Mouse (Mus musculus): ENCODE measurements around the gene Gm4737. TPM values are rescaled to one million over a fixed set of nuclear protein-coding genes. Genes with fewer than 3 reads are reported as not detected.
"Not testable (repeated sequence)": the region's sequence is repeated elsewhere in the genome, so short reads cannot be mapped to it uniquely, and the experiment has no call there.

Gene Gm4737
- 2.0 and 2.3 TPM in 2 replicates for polyA plus RNA-seq (2014; fragmentation: Nextera tagmentation; extraction: Ambion mirVana)

DNA sequence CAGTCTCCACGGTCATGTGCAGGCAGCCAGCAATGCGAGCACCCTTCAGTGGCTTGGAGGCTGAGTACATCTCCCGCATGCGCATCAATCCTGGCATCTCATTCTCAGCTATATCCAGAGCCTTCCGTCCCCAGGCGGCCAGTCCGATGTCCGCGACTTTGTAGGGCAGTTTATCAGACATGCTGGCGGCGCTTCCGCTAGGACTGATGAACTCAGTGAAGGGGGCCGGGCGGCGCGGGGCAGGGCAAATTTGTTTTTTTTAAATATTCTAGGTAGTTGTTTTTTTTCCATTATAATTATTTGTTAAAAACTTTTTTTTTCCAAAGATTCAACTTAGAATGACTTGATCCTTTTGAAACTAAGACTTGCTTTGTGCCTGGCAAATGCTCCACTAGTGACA is at the start of gene Gm4737:
TSS of gene Gm4737 (minus strand) at position 246 of the 400 bp plus-strand sequence.
- H3K9ac ChIP-seq (ENCODE audit: low read length); H3K36me3 ChIP-seq (ENCODE audit: control insufficient read depth, insufficient read depth, low read length); H3K4me3 ChIP-seq (ENCODE audit: control insufficient read depth in 1 of 2, insufficient read depth in 1 of 2, low read depth in 1 of 2, low read length in 2 of 2); H3K27ac ChIP-seq (replicated peaks in 1 of 2; ENCODE audit: control insufficient read depth in 1 of 2, insufficient read depth in 1 of 2, low read depth in 2 of 2, low read length in 2 of 2); H3K27me3 ChIP-seq (ENCODE audit: control insufficient read depth, insufficient read depth, low read length); ATAC-seq (ENCODE audit: insufficient number of reproducible peaks, insufficient read depth, low FRiP score, low read depth); H3K9me3 ChIP-seq (ENCODE audit: control insufficient read depth, low read length); H3K4me1 ChIP-seq (ENCODE audit: control insufficient read depth in 2 of 2, insufficient read depth in 2 of 2, low read length in 2 of 2); H3K4me2 ChIP-seq (ENCODE audit: low read length): not testable (repeated sequence)
- WGBS, result 93% methylated on average over 8 of the region's 16 CpGs

DNA sequence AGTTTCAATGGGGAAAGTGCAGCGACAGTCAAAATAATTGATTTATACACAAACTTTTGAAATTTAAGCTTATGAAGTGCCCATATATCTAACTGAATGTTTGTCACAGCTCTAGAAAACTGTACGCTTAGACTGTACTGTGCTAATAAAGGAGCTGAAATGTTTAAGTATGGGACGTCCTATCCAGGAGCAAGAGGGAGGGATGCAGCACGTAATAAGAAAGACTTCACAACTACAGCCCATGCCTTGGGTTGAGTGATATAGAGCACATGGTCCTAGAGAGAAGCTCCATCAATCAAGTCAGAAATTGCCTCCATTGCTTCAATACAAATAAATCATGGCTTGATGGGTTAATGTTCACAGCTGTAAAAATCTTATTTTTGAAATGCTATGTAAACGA is 40.9 kb upstream of the Gm4737 start:
- no peaks in the 10 kb centered on the region for H3K9me3 ChIP-seq (ENCODE audit: control insufficient read depth, low read length)
- no peaks in the 10 kb centered on the region for H3K36me3 ChIP-seq (ENCODE audit: control insufficient read depth, insufficient read depth, low read length)
- no peak overlapping the region for H3K4me3 ChIP-seq (ENCODE audit: control insufficient read depth in 1 of 2, insufficient read depth in 1 of 2, low read depth in 1 of 2, low read length in 2 of 2)
- WGBS, result 88% methylated on average over 5 of the region's 5 CpGs
- no peak overlapping the region for H3K9ac ChIP-seq (ENCODE audit: low read length)
- H3K27ac ChIP-seq (replicated peaks in 1 of 2; ENCODE audit: control insufficient read depth in 1 of 2, insufficient read depth in 1 of 2, low read depth in 2 of 2, low read length in 2 of 2), result no peak overlapping the region
- no peaks in the 10 kb centered on the region for H3K27me3 ChIP-seq (ENCODE audit: control insufficient read depth, insufficient read depth, low read length)
- no peaks in the 10 kb centered on the region for H3K4me1 ChIP-seq (ENCODE audit: control insufficient read depth in 2 of 2, insufficient read depth in 2 of 2, low read length in 2 of 2)
- ATAC-seq (ENCODE audit: insufficient number of reproducible peaks, insufficient read depth, low FRiP score, low read depth), result no peak
- no peak overlapping the region for H3K4me2 ChIP-seq (ENCODE audit: low read length)

DNA sequence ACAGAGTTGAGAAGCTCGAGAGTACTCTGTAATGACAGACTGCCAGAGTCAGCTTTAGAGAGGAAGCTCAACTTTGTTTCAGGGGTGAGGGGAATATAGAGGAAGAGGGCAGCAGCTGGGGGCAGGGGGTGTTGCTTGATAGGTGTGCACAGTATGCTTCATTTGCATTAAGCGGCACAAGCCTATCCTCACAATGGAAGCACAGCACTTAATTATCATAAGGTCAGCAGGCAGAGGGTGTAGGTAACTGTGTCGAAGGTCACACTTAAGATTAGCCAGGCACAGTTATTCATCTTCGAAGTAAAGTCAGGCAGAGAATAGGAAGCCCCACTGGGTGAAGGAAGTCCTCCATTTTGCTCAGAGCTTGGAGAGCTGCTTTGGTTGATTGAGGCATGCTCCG is 28.2 kb upstream of the Gm4737 start:
- H3K4me2 ChIP-seq (ENCODE audit: low read length), result no peak overlapping the region
- no peak overlapping the region for H3K9ac ChIP-seq (ENCODE audit: low read length)
- H3K36me3 ChIP-seq (ENCODE audit: control insufficient read depth, insufficient read depth, low read length), result no peaks in the 10 kb centered on the region
- no peaks in the 10 kb centered on the region for H3K27me3 ChIP-seq (ENCODE audit: control insufficient read depth, insufficient read depth, low read length)
- no peaks in the 10 kb centered on the region for H3K4me1 ChIP-seq (ENCODE audit: control insufficient read depth in 2 of 2, insufficient read depth in 2 of 2, low read length in 2 of 2)
- no peak overlapping the region for H3K4me3 ChIP-seq (ENCODE audit: control insufficient read depth in 1 of 2, insufficient read depth in 1 of 2, low read depth in 1 of 2, low read length in 2 of 2)
- 71% methylated on average over 5 of the region's 5 CpGs for WGBS
- no peak overlapping the region for H3K27ac ChIP-seq (replicated peaks in 1 of 2; ENCODE audit: control insufficient read depth in 1 of 2, insufficient read depth in 1 of 2, low read depth in 2 of 2, low read length in 2 of 2)
- no peak for ATAC-seq (ENCODE audit: insufficient number of reproducible peaks, insufficient read depth, low FRiP score, low read depth)
- H3K9me3 ChIP-seq (ENCODE audit: control insufficient read depth, low read length), result no peaks in the 10 kb centered on the region

DNA sequence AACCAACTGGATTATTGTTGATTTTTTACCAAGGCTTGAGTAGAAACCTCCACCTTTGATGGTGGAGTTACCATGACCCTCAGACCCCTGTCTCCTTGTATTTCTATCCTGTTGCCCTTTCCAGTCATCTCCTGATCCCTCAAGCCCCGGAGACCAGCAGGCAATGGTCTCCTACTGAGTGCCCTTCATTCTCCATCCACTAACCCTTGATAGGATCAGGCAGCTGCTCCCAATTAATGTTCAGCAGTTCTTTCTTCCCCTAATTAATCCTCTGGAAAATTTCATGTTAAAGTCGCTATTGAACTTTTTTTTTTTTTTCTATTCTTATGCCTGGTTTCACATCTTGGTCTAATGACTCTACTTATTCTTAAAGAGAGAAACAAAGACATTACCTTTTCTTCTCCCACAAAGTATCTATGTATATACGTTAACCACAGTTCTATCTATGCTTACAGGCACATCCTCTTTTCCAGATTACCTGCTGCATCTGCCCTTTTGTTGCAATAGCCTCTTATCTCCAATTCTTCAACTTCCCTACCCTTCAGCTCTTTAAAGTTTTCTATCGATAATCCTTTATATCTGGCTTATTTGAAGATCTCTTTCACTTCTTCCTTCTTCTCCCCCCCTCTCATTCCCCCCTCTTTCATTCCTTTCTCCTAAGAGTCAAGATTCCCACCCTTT is 23.4 kb upstream of the Gm4737 start:
- Histone ChIP-seq H3K36me3 (ENCODE audit: control insufficient read depth, insufficient read depth, low read length) (no peaks in the 10 kb centered on the region), H3K4me2 (ENCODE audit: low read length) (no peak overlapping the region), H3K4me1 (ENCODE audit: control insufficient read depth in 2 of 2, insufficient read depth in 2 of 2, low read length in 2 of 2) (no peaks in the 10 kb centered on the region), H3K4me3 (ENCODE audit: control insufficient read depth in 1 of 2, insufficient read depth in 1 of 2, low read depth in 1 of 2, low read length in 2 of 2) (no peak overlapping the region), H3K27ac (replicated peaks in 1 of 2; ENCODE audit: control insufficient read depth in 1 of 2, insufficient read depth in 1 of 2, low read depth in 2 of 2, low read length in 2 of 2) (no peak overlapping the region), H3K9ac (ENCODE audit: low read length) (no peak overlapping the region), H3K9me3 (ENCODE audit: control insufficient read depth, low read length) (no peaks in the 10 kb centered on the region), H3K27me3 (ENCODE audit: control insufficient read depth, insufficient read depth, low read length) (no peaks in the 10 kb centered on the region)
- no peak for ATAC-seq (ENCODE audit: insufficient number of reproducible peaks, insufficient read depth, low FRiP score, low read depth)
- 53% methylated on average over 4 of the region's 4 CpGs for WGBS

DNA sequence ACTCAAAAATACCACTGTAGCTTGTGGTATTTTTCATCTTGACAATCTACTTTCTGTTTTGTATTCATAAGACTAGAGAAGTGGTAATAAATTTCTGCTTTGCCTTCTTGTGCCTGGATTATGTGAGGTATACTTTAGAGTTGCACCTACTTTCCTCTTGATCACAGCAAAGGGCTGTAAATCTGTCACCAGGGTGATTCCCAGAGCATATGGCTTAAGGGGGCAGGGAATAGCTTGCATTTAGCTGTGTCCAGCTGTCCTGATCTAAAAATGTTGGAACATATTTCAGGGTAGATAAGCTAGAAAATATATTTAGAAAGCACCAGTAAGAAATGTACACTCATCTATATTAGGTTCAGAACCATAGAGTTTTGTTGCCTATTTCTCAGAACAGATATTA is 18.2 kb upstream of the Gm4737 start:
- Histone ChIP-seq H3K4me3 (ENCODE audit: control insufficient read depth in 1 of 2, insufficient read depth in 1 of 2, low read depth in 1 of 2, low read length in 2 of 2) (no peak overlapping the region), H3K9ac (ENCODE audit: low read length) (no peak overlapping the region), H3K36me3 (ENCODE audit: control insufficient read depth, insufficient read depth, low read length) (no peaks in the 10 kb centered on the region), H3K27ac (replicated peaks in 1 of 2; ENCODE audit: control insufficient read depth in 1 of 2, insufficient read depth in 1 of 2, low read depth in 2 of 2, low read length in 2 of 2) (no peak overlapping the region), H3K4me1 (ENCODE audit: control insufficient read depth in 2 of 2, insufficient read depth in 2 of 2, low read length in 2 of 2) (0 out of 4 replicates have a peak, but pooled peaks cover 0 to 3% of the 10 kb centered on the region in 2 experiments), H3K4me2 (ENCODE audit: low read length) (no peak overlapping the region), H3K9me3 (ENCODE audit: control insufficient read depth, low read length) (no peaks in the 10 kb centered on the region), H3K27me3 (ENCODE audit: control insufficient read depth, insufficient read depth, low read length) (no peaks in the 10 kb centered on the region)
- no peak for ATAC-seq (ENCODE audit: insufficient number of reproducible peaks, insufficient read depth, low FRiP score, low read depth)

DNA sequence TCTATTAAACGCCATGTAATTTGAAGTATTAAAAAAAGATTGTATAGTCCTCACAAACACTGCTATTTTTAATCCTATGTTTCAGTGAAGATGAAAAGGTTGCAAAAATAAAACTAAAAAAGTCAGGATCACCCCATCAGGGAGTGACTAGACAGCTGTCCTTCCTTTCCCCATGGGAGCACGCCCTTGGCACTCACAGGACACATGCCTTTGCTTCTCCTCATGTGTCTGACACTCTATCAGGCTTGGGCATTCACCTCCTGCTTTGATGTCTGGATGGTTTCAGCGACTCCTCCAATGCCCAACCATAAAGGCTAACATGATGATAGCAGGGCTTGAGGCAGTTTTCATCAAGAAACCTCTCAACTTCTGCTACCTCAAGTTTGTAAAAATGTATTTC is 12.1 kb upstream of the Gm4737 start:
- peaks cover 0 to 9% of the 10 kb centered on the region in 2 experiments; a peak in 2 of 4 replicates for H3K4me1 ChIP-seq (ENCODE audit: control insufficient read depth in 2 of 2, insufficient read depth in 2 of 2, low read length in 2 of 2)
- H3K4me3 ChIP-seq (ENCODE audit: control insufficient read depth in 1 of 2, insufficient read depth in 1 of 2, low read depth in 1 of 2, low read length in 2 of 2), result no peak overlapping the region
- WGBS, result 57% methylated on average over 3 of the region's 3 CpGs
- no peak overlapping the region for H3K27ac ChIP-seq (replicated peaks in 1 of 2; ENCODE audit: control insufficient read depth in 1 of 2, insufficient read depth in 1 of 2, low read depth in 2 of 2, low read length in 2 of 2)
- ATAC-seq (ENCODE audit: insufficient number of reproducible peaks, insufficient read depth, low FRiP score, low read depth), result no peak
- no peak overlapping the region for H3K4me2 ChIP-seq (ENCODE audit: low read length)
- H3K27me3 ChIP-seq (ENCODE audit: control insufficient read depth, insufficient read depth, low read length), result no peaks in the 10 kb centered on the region
- H3K36me3 ChIP-seq (ENCODE audit: control insufficient read depth, insufficient read depth, low read length), result no peaks in the 10 kb centered on the region
- no peak overlapping the region for H3K9ac ChIP-seq (ENCODE audit: low read length)
- no peaks in the 10 kb centered on the region for H3K9me3 ChIP-seq (ENCODE audit: control insufficient read depth, low read length)

DNA sequence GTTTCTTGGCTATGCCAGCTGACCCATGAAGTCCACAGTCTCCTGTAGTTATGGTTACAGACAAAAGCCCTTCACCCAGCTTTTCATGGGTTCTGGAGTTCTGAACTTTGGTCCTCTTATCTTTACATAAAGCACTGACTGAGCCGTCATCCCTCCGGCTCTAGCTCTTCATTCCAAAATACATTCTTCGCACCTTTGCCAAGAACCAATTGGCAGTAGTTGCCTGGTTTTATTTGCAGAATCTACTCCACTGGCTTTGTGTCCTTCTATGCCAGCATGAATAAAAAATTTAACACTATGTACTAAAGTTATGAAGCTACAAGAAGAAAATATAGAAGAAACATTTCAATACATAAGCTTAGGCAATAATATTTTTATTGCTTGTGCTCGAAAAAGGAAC is 10.4 kb upstream of the Gm4737 start:
- Histone ChIP-seq H3K27me3 (ENCODE audit: control insufficient read depth, insufficient read depth, low read length) (no peaks in the 10 kb centered on the region), H3K9me3 (ENCODE audit: control insufficient read depth, low read length) (no peaks in the 10 kb centered on the region), H3K36me3 (ENCODE audit: control insufficient read depth, insufficient read depth, low read length) (no peaks in the 10 kb centered on the region), H3K27ac (replicated peaks in 1 of 2; ENCODE audit: control insufficient read depth in 1 of 2, insufficient read depth in 1 of 2, low read depth in 2 of 2, low read length in 2 of 2) (no peak overlapping the region), H3K9ac (ENCODE audit: low read length) (no peak overlapping the region), H3K4me3 (ENCODE audit: control insufficient read depth in 1 of 2, insufficient read depth in 1 of 2, low read depth in 1 of 2, low read length in 2 of 2) (no peak overlapping the region), H3K4me1 (ENCODE audit: control insufficient read depth in 2 of 2, insufficient read depth in 2 of 2, low read length in 2 of 2) (peaks cover 0 to 9% of the 10 kb centered on the region in 2 experiments; a peak in 2 of 4 replicates), H3K4me2 (ENCODE audit: low read length) (no peak overlapping the region)
- WGBS, result 48% methylated on average over 4 of the region's 4 CpGs
- no peak for ATAC-seq (ENCODE audit: insufficient number of reproducible peaks, insufficient read depth, low FRiP score, low read depth)

DNA sequence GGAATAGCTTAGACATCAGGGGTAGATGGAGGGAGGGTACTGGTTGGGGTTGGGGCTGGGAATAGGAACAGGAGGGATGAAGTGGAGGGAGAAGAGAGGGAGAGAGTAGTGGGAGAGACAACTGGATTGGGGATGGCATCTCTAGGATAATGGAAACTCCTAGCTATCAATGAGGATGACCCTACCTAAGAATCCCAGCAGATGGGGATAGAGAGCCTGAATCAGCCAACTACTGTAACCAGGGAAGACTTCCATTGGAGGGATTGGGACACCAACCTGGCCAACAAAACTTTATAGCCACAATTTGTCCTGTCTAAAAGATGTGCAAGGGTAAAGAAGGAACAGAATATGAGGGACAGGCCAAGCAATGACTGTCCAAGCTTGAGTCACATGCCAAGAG is 3.7 kb downstream of the Gm4737 start:
- H3K27me3 ChIP-seq (ENCODE audit: control insufficient read depth, insufficient read depth, low read length), result no peaks in the 10 kb centered on the region
- H3K4me3 ChIP-seq (ENCODE audit: control insufficient read depth in 1 of 2, insufficient read depth in 1 of 2, low read depth in 1 of 2, low read length in 2 of 2), result no peak overlapping the region
- no peak overlapping the region for H3K4me2 ChIP-seq (ENCODE audit: low read length)
- no peak overlapping the region for H3K9ac ChIP-seq (ENCODE audit: low read length)
- H3K9me3 ChIP-seq (ENCODE audit: control insufficient read depth, low read length), result no peaks in the 10 kb centered on the region
- 0 out of 4 replicates have a peak, but pooled peaks cover 2 to 4% of the 10 kb centered on the region in 2 experiments for H3K4me1 ChIP-seq (ENCODE audit: control insufficient read depth in 2 of 2, insufficient read depth in 2 of 2, low read length in 2 of 2)
- no peaks in the 10 kb centered on the region for H3K36me3 ChIP-seq (ENCODE audit: control insufficient read depth, insufficient read depth, low read length)
- no peak overlapping the region for H3K27ac ChIP-seq (replicated peaks in 1 of 2; ENCODE audit: control insufficient read depth in 1 of 2, insufficient read depth in 1 of 2, low read depth in 2 of 2, low read length in 2 of 2)
- ATAC-seq (ENCODE audit: insufficient number of reproducible peaks, insufficient read depth, low FRiP score, low read depth), result no peak
